Mouse (Mus musculus): ENCODE measurements at regions not wholly inside any gene's neighbourhood (a gene's known extent, or its start where the extent isn't known, plus 50 kb on each side); places are given as distances from the start of the nearest gene placed in this dataset.

DNA sequence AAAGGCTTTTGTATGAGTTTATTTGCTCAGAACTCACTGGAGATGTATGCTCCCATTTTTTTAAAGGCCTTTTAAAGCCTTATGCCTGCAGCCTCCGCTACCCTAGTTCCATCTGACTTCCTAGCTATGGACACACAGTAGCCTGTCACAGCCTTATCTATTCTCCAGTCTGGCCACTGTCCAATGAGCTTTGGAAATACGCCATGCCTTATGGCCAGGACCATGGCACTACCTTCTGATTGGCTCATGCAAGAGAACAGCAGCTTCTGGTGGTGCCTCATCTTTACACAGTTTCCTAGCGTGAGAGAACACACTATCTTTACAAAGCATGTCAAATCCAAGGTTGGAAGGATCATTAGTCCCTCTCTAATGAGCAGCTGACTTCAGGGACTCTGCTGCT is 424.1 kb upstream of the Zdhhc25 start:
- peak in 1 of 2 experiments; percentile 15 for DNase-seq (ENCODE audit: low spot score in 2 of 2)

DNA sequence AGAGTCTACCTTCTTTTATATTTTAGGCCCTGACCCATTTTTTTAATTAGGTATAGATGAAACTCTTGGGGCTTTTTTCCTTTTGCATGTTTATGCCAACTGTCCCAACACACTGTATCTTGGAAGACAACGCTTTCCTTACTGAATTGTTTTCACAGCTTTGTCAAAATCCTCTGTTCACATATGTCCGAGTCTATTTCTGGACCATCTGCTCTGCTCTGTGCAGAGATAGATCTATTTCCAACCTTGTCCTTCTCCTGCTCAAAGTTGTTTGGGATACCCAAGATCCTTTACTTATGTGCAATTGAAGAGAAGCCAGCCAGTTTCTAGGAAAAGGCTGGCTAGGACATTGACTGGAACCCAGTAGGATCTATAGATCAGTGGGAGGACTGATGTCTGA is 403.6 kb upstream of the Zdhhc25 start:
- no peak for DNase-seq (ENCODE audit: low spot score in 2 of 2)

DNA sequence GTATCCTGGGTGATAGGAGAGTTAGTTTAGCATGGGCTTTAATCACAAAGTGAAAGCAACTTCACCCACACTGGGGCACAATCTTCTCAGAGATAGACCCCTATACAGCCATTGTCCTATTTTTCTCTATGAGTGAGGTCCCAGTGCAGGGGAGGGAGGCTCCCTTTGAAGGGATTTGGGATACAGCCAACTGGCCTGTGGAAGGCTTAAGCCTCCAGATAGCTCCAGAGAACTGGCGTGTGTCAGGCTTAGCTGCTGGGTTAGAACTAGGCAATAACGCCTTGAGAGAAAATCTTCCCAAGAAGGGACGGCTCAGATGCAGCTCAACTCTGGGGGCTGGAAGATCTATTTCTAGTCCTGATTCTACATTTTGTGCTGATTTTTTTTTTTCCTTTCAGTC is 397.4 kb upstream of the Zdhhc25 start:
- DNase-seq (ENCODE audit: low spot score in 2 of 2) = no peak

DNA sequence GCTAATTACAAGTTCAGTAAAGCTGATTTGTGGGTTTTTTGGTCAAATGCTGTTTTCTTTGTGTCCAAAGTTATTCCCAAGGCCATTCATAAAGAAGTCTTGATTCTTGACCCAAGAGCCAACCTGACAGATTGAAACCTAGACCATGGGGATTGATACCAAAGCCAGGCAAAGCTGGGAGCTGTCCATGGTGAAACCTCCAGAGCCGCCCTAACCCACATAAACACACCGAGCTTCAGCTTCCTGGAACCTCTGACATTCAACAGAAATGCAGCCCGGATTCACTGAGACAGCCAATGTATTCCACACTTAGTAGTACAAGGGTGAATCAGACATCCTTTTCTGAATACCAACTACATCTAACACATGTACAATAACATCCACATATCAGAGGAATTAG is 386.7 kb upstream of the Zdhhc25 start:
- no peak for DNase-seq (ENCODE audit: low spot score in 2 of 2)

DNA sequence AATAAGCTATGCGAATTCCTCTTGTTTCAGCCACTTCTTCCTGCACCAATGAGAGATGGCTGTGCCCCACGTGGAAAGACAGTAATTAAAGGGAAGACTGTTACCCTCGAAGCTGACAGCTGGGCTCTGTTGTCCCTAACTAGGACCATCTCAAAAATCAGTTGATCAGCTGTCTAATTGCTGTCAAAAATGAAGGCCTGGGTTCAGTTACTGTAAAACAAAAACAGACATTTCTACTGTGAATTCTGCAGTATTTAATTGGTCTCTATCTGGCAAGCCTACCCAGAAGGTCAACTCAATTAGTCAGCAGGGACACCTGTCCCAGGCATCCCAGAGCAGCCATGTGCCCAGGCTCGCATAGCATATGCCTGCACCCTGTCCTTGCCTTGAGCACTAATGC is 385.8 kb upstream of the Zdhhc25 start:
- no peak for DNase-seq (ENCODE audit: low spot score in 2 of 2)

DNA sequence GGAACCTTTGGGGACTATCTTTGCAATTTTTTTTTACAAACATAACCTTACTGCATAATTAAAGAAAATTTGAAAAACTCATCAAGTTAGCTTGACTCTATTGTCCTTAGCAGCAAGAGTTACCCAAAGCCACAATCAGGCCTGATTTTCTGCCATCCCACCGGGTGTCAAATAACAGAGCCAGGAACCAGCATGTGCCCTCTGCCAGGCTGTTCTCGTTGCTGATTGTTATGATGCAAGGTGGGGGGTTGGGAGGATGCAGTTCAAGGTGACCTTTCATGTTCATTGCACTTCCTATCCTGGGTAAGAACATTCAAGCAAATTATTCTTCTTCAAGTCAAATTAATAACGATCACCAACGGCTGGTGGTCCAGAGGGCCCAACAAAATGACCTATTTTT is 370.6 kb upstream of the Zdhhc25 start:
- DNase-seq (ENCODE audit: low spot score in 2 of 2) = no peak

DNA sequence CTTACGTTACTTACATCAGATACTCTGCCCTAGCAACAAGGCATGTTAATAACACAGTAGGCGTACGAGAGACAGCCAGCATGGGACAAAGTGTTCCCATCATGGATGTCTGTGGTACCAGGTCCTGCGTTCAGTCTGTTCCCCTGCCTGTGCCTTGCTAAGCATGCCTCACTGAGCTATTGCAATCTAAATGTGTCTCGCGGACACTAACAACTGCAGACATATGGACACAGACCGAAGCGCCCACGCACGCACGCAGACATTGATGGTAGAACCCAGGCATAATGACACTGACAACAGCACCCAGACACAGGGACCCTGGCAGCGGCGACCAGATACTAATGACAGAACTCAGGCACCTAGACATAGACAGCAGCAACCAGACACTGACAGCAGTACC is 355.5 kb upstream of the Zdhhc25 start:
- DNase-seq (ENCODE audit: low spot score in 2 of 2) = peak; percentile 16 to 21

DNA sequence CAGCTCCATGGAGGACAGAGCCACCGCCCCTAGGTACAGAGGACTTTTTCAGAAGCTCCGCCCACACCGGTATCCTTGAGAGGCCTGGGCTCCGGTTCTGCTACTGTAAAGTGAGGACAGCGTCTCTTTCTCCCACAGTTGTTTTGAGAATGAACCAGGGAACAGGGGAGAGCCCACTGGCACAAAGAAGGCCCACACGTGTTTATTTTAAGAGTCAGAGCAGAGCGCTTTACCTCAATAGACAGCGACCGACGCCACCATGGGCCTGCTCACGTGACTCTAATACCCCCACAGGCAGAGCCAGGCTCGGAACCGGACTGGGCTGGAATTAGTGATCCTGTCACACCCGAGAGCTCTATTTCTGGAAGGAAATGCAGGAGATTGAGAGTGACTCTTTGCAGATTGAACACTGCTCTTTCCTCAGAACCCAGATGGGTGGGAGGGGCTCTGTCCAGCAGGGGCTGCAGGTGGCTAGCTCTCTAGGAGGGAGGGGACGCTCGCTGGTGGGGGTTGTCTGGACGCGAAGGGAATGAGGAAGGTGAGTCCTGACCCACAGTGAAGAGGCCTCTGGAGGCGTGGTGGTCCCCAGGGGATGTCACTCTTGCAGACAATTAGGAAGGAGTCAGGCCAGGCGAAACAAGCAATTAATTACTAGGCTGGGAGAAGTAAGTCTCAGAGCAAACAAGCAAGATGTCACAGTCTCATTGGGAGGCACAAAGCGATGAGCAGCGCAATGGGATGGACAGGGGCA is 354.4 kb upstream of the Zdhhc25 start:
- DNase-seq (ENCODE audit: low spot score in 2 of 2) = no peak

DNA sequence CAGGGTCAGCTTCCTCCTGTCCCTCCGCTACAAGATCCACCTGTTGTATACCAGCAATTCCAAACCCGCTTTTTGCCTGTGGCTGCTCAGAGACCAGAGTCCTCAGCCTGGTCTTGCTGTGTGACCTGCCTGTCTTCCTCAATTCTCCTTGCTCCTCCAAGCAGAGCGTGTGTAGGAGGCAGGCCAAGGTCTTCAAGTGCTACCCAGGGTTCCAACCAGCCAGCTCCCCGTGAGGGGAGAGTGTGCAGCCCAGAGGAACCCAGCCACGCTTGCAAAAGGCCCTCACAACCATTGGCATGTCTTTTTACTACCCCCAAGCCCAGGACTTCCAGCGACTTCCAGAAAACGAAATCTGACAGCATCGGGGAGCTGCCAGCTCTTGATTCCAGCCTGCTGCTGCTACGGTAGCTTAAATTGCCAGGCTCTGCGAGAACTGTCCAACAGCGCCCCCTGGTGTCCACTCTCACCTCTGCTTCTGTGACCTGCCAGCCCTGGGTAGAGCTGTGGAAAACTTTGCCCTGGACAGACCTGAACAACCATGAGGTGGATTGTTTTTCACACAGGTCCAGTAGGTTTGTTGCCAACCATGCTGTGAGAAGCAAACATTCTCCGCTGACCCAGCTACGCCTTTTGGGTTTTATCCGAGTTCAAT is 352.0 kb upstream of the Zdhhc25 start:
- DNase-seq (ENCODE audit: low spot score in 2 of 2) = peak; percentile 97 to 98

DNA sequence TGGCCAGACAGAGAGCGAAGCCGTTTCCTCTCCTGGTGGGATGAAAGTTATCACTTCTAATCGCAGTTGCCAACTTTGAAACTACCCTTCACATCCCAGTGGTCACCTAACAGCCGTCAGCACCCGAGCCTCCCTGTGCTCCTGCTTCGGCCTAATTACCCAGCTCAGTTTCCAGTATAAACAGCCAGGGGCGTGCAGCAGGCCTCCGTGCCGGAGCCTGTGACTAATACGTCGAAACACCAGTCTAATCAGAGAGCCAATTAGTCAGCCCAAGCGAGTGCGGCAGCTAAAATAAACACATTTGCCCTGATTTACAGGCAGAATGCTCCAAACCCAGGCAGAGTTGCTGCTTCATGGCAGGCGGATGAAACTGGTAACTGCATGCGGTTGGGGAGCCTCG is 312.1 kb upstream of the Zdhhc25 start:
- no peak for DNase-seq (ENCODE audit: low spot score in 2 of 2)

DNA sequence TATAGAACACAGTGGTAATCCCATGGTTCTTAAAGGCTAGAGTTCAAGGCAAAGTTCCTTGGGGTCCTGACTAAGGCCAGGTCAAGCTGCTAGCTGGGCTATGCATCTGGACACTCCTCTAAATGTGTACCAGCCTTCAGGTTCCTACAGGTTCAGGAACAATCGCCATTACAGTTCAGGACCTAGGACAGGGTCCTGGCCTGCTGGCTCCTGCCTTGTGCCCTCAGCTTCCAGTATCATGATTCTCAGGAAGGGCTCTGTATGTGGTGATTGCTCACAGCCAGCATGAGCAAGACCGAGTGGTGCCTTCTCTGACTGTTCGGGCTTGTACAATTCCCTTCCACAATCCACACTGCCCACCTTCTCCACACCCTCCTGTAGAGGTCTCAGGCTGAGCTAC is 311.4 kb upstream of the Zdhhc25 start:
- no peak for DNase-seq (ENCODE audit: low spot score in 2 of 2)

DNA sequence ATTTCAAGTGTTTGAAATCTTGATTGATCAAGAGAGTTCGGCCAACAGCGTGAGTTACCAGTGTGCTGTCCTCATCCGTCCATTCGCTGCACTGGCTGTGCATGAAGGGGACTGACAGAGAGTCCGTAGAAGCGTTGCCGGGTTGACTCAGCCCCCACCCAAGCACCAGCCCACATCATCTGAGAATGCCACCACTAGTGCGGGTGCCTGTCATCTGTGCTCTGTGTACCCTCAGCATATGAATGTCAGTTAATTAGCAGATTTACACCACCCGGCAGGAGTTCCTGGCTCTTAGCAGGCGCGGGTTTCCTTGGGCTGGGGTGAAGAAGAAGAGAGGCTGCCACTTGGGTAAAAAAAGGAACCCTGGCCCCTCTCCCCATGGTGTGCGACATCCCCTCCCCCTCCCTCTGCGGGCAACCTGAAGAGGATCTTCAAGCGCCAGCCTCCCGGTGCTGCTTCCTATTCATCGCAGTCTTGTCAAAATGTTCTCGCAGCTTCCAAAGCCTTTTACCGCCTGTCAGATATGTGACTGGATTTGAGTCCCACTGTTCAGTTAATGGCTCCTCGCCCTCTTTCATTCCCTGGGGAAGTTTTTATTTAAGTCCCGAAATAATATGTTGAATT is 309.2 kb upstream of the Zdhhc25 start:
- no peak for DNase-seq (ENCODE audit: low spot score in 2 of 2)

DNA sequence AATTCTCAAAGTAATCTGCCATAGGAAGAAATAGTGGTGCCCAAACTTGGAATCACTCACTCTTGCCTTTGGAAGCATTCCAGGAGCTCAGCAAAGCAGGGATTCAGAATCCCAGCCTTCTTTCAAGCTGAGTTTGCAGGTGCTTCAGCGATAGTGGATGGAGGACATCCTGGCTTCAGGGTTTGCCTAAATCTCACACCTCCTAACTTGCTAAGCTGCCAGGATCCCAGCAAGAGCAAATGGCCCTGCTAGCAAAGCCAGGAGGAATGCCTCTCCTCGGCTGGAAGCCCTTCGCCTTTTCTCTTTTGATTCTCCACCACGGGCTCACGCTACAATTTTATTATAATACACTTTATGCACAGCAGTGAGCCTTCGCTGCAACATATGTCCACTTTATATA is 301.0 kb upstream of the Zdhhc25 start:
- no peak for DNase-seq (ENCODE audit: low spot score in 2 of 2)

DNA sequence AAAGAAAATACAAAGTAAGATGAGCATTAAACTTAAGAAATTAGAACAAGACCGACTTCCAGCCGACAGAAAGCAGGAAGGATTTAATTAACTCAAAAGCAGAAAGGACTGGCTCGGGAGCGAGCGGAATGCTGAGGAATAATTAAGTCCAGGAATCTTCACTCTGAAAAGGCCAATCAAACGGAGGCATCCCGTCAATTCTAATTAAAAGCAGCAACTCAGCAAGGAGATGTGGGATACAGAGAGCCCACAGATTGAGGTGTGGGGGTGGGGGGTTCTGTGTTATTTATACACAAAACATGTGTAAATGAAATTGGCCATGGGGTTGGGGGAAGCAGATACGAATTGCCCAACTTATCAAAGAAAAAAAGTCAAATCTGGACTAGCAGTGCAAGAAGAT is 288.9 kb upstream of the Zdhhc25 start:
- DNase-seq (ENCODE audit: low spot score in 2 of 2) = no peak

DNA sequence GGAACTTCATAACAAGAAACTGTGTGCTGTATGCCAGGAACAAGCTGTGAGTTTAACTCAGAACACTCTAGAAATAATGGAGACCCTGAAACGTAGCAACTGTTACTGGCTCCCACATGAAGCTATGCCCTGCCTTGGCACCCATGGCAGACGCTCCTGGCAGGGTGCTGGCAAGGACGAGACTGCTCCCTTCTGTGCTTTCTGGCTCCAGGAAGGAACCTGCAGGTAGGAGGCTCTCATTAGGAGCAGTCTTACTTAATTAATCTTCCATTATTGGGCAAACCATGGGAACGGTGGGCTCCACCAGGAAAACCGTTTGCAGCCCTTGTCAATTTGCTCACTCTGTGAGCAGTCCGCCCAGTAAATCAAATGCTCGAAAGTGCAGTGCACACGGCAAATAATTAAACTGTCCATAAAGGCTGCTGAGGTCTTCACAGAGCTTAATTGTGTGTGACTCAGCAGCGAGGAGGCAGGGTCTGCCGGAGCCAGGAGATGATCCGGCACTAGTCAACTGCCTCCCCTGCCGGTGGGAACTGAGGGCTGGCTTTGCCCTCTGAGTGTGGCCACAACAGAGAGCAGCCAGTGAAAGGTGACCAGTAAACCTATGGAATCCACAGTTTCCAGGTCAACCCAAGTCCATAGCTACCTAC is 285.2 kb upstream of the Zdhhc25 start:
- peak; percentile 41 to 46 for DNase-seq (ENCODE audit: low spot score in 2 of 2)

DNA sequence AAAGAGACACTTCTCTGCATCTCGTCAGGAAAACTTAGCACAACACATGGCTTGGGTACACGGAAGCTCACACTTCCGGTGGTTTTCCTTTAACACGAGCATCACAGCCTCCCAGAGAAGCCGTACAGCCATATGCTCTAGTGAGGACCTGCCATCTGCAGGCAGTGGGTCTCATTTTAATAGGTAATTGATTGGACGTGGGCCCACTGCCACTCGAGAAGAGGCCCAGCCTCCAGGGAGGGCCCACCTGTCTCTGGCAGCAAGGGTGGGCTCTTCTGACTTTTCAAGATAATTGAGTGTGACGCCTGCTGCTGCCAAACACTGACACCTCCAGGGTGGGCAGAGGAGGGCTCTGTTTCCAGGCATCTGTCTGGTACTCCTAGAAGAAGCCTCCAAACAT is 282.1 kb upstream of the Zdhhc25 start:
- DNase-seq (ENCODE audit: low spot score in 2 of 2) = no peak

DNA sequence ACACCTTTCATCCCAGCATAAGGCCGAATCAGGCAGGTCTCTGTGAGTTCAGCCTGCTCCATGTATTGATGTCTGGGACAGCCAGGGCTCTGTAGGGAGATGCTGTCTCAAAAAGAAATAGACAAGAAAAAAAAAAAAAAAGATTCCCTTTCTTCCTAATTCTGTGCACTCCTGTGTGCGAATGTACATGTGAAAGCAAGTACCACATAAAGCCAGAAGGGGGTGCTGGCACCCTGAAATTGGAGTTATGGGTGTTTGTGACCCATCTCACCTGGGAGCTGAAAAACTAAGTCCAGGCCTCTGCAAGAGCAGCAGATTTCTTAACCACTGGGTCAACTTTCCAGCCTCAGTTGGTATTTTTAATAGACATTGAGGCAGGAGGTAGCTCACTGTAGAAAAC is 280.6 kb upstream of the Zdhhc25 start:
- peak in 1 of 2 experiments; percentile 16 for DNase-seq (ENCODE audit: low spot score in 2 of 2)

DNA sequence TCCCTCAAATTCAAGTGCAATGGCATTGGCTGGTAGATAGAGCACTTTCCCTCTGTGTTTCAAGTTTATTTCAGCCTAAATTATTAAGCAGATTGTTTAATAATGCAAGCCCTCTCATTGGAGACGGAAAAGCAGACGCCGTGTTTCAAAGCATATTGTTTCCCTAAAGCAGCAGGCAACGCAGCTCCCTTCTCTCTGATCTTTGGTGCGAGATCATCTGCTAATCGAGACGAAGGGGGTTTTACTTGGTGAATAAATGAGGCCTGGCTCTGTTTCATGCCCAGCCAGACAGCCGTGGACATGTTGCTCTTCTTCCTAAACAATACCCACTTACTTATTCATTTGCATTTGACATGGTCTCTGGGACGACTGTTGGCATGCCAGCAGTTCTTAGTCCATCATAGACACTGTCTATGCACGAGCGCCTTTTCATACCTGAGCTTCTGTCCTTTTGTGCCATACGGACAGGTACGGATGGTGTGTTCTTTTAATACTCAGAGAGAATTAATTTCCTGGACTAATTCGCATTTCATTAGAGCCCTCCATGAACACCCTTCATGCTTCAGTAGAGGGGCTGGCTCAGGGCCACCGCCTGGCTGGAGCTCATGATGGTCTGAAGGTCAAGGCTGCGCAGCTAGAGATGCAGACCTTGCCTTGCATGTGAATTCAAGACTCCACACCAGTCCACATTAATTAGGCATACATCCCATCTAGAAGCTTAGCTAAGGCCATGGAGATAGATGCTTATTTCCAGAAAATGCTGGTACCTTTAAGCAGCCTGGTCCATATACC is 276.3 kb upstream of the Zdhhc25 start:
- DNase-seq (ENCODE audit: low spot score in 2 of 2) = no peak

DNA sequence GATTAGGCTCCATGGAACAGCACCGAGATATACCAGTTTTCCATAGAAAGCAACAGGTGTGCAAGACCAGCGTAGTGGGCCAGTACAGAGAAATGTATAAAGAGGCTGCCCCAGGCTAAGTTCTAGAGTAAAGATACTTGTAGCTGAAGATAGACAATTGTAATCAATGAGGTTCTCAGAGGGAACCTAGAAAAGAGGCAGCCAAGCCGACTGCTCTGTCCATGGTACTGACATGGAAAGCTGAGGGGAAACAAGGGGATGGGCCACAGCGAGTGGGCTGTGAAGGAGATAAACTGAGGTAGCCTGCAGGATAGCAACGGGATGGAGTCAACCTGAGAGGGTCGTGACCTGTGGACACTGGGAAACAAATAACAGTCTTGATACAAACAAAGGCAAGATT is 275.0 kb upstream of the Zdhhc25 start:
- no peak for DNase-seq (ENCODE audit: low spot score in 2 of 2)

DNA sequence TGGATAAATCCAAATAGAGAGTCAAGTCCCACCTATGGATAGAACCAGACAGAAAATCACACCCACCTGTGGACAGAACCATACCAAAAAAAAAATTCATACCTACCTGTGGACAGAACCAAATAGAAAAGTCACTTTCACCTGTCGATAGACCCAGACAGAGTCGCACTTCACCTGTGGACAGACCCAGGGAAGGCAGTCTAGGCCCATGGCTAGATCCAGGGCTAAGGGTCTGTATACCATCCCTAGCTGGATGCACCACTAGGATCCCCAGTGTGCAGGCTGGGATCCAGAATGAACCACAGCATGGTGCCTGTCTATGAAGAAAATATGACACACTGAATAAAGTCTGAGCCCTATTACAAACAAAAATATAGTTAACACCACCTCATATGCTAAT is 246.9 kb upstream of the Zdhhc25 start:
- no peak for DNase-seq (ENCODE audit: low spot score in 2 of 2)

DNA sequence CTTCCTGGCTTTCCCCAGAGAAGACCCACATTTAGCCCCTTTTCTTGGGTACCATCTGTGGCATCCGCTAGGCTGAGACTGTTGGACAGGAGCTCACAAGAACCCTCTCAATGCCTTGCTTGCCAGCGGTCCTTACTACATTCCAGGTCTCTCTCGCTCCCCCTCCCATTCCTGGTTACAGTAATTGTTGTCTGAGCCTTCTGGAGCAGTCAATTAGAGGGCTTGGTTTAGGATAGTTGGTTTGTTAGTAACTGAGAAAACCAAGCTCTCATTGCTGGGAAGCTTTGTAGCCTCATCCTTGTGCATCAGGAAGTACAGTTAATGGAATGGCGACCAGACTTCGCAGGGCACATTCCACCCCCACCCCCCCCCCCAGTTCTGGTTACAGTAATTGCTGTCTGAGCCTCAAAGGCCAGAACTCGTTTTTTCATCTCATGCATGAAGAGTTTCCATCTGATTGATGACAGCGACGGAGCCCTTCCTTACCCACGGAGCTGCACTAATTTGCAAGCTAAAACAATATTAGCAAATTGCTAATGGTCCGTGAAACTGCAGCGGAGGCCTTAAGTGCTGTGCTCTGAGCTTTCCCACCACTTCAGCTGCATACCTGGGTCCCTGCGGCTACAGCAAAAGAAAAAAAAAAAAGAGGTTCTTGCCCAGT is 239.6 kb upstream of the Zdhhc25 start:
- no peak for DNase-seq (ENCODE audit: low spot score in 2 of 2)

All from layer of hippocampus, postnatal 10 days (tissue).